Mouse (Mus musculus): ENCODE measurements around the gene Fam3c.

Gene Fam3c

DNA sequence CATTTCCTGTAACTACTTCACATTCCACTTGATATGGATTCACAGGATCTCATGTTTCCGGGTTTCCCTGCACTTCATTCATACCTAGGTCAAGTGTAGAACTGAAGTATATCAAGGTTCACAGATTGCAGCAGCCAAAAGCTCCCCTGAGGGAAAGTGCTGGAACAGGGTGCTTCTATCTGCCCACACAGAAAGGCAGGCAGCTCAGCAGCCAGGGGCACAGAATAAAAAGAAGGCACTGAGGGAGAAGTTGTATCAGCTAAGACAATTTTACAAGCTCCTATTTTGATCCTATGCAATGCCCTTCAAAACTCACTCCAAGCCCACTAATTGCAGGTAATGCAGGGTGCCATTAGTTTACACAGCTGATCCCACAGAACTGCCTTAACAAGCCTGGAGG lies 2.0 kb downstream of the Fam3c start:
- no peak for DNase-seq (ENCODE audit: low spot score in 2 of 2)

- DNase-seq (ENCODE audit: low spot score in 2 of 2) = no peak
Measured at GRCm38 (mm10) chr6:22351551-22351950, 4.5 kb downstream of the Fam3c start.

GRCm38 (mm10) chr6:22350239-22350571 lies 5.8 kb downstream of the Fam3c start:
- DNase-seq (ENCODE audit: low spot score in 2 of 2) = no peak

DNA sequence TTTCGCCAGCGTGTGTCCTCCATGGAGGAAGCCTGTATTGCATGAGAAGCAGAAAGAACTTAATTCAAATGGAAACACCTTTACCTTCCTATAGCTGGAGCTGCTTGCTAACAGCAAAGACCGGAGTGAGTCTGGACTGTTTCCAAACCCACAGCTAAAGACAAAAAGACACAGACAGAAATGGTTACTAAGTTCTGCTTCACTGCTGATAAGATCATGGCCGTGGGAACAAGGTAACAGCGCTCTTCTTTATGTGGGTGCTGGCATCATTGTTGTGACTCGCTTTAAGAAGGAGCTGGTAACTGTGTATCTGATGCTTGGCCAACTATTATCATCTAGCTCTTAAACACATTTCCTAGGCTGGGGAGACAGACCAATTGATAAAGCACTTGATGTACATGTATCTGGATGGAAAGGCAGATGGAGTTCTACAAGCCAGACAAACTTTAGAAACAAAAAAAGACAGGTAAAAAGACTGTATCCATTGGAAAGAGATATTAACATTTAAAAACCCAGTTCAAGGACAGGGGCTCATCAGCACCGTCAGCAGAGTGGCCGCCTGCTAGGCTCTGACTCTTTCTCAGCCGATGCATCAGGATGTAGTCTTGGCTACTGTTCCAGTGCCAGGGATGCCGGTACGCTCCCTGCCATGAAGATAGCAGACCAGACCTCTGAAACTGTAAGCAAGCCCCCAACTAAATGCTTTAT lies 6.4 kb downstream of the Fam3c start:
- peak; percentile 22 to 27 for DNase-seq (ENCODE audit: low spot score in 2 of 2)

- no peak for DNase-seq (ENCODE audit: low spot score in 2 of 2)
Measured at GRCm38 (mm10) chr6:22348975-22349374, 7.1 kb downstream of the Fam3c start.

DNA sequence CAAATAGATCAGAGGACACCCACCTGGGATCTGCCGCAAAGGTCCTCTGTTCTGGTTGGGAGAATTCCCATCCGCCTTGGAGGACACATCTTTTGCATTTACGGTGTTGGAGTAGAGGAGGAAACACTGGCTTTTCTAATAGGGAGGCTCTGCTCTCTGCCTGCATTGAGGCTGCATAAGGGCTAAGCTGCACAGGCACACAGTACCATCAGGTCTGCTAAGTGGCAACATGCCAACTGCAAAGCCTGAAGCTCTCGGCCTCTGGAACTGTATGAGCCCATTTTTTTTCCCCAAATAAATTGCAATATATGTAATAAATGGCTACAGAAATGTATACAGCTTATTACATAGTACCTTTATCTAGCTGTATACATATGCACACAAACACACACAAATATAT lies 7.9 kb downstream of the Fam3c start:
- DNase-seq (ENCODE audit: low spot score in 2 of 2) = no peak

DNA sequence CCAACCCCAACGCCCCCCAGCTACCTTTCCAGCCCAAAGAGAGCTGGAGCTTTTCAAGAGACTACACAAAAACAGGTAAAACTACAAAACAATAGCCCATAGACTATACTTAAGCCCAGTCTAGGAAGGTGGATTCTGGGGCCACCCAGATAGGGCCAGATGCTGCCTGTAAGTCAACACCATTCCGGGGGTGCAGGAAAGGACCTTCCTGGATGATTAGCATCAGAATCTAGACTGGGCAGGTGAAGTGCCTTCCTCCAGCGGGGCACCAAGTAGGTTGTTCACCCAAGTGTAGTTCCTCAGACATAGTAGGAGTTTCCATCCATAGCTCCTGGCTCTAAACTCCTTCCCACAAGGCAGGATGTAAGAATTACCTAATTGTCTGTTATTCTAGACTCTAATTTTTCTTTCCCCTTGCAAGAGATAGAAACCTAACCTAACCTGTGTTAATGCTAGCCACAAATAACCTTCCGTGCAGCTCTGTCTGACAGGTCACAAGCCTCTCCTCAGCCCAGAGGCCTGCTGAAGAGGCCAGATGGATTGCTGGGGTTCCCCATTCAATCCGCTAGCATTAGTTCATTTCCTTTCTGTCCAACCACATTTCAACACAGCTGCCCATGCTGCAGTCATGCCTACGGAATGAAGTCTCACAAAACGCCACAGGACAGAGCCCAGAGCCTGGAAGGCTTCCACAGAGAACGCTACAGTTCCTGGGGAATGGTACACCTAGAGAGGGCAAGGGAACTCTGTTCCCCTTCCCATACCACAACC lies 8.7 kb downstream of the Fam3c start:
- no peak for DNase-seq (ENCODE audit: low spot score in 2 of 2)

GRCm38 (mm10) chr6:22344443-22344842 lies 11.6 kb downstream of the Fam3c start:
- DNase-seq (ENCODE audit: low spot score in 2 of 2) = no peak

- no peak for DNase-seq (ENCODE audit: low spot score in 2 of 2)
Measured at GRCm38 (mm10) chr6:22343706-22344105, 12.3 kb downstream of the Fam3c start.

DNA sequence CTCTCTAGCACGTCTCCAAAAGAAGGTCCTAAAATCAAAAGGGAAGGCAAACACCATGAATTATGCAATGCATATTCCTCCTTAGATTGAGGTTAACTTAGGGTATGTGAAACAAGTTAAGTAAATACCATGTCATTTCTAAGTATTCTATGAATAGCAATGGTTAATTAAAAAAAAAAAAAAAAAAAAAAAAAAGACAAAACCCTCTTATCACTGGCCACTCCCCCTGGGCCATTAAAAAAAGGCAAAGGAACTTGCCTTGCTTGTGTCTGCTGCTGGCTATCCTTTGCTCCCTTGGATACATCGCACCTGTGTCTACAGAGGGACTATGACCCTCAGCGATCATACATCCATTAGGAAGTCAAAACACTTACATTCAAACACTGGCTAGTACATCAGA lies 12.8 kb downstream of the Fam3c start:
- DNase-seq (ENCODE audit: low spot score in 2 of 2) = no peak

- DNase-seq (ENCODE audit: low spot score in 2 of 2) = no peak
Measured at GRCm38 (mm10) chr6:22340779-22341178, 15.3 kb downstream of the Fam3c start.

DNA sequence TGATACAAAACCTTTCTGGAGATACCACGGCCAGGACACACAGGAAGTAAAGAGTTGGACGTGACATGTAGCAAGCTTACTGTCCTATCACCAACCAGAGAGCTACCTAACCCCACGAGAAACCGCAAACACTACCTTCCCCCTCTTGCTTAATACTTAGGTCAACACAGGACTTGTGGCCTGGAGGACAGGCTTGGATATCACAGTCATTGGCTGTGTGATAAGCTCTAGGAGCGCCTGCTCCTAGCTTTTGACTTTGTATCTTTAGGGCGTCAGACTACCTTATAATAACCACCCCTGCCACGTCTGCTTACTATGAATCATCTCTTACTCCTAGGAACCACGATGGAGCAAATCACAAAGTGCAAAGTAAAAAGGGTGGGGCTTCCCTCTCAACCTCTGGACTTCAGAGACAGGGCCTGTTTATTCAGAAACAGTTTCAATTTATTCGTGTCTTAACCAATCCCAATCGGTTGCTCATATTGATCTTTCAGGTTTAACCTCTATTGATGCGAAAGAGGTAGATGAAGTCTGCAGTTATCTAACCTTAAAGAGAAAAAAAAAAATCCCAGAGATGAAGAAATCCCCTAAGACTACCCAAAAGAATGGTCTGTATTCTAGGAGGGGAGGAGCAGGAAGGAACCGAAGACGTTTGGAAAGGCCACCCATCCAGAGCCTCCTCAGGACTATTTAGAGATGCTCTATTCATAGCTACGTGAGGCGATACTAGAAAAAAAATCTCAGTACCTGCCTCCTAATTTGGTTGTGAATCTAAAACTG lies 16.1 kb downstream of the Fam3c start:
- no peak for DNase-seq (ENCODE audit: low spot score in 2 of 2)

- no peak for DNase-seq (ENCODE audit: low spot score in 2 of 2)
Measured at GRCm38 (mm10) chr6:22332548-22332947, 23.5 kb downstream of the Fam3c start.

- DNase-seq (ENCODE audit: low spot score in 2 of 2) = peak; percentile 68 to 76
Measured at GRCm38 (mm10) chr6:22330169-22330960, 25.7 kb downstream of the Fam3c start.

DNA sequence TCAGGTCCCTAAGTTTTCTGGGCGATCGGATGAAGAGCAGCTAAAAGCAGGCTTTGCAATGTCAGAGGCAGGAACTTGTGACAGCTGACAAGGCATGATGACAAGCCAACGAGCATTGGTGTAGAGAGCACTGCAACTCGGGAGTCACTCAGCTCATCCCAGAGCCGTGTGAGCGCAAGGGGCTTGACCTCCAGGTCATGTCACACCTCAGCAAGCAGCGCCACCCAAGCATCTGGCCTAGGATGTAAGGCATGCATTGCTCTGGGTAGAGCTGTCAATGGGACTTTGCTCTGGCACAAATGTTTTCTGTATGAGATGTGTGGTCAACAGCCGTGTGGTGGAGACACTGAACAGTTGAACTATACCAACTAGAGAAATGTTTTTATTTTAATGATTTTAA lies 28.1 kb downstream of the Fam3c start:
- DNase-seq (ENCODE audit: low spot score in 2 of 2) = no peak

DNA sequence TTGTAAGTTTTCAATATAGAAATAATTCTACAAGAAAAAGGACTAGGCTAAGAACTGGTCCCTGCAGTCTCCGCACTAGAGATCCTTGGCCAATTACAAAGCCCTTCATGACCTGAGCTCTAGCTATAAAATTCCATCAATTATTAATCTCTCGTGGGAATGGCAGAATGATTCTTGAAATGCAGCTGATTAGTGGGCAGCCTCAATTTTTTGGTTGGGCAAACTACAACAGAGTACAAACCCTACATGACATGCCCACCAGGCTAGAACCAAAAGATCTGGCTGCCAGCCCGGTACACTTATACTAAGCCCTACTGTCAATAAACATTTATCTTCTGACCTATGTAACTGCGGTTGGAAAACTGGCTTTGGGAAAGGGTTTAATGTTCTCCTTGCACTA lies 29.0 kb downstream of the Fam3c start:
- no peak for DNase-seq (ENCODE audit: low spot score in 2 of 2)

GRCm38 (mm10) chr6:22326289-22326688 lies 29.8 kb downstream of the Fam3c start:
- no peak for DNase-seq (ENCODE audit: low spot score in 2 of 2)

GRCm38 (mm10) chr6:22325364-22326072 lies 30.5 kb downstream of the Fam3c start:
- DNase-seq (ENCODE audit: low spot score in 2 of 2) = peak; percentile 60 to 66

DNA sequence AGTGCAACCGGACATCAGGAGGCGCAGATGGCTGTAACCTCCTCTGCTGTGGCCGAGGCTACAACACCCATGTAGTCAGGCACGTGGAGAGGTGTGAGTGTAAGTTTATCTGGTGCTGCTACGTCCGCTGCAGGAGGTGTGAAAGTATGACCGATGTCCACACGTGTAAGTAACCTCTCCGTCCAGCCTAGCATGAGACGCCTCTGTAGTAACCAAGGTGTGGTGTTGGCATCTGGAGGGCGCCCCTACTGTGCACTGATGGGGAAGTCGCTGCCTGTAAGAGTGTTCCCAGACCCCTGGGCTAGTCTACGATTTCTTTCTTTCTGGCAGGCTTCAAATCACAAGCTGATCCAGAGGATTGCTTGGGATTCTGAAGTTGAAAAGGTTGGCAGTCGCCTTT lies 58.0 kb downstream of the Fam3c start:
- no peak for DNase-seq (ENCODE audit: low spot score in 2 of 2)

GRCm38 (mm10) chr6:22297028-22297427 lies 59.0 kb downstream of the Fam3c start:
- no peak for DNase-seq (ENCODE audit: low spot score in 2 of 2)

DNA sequence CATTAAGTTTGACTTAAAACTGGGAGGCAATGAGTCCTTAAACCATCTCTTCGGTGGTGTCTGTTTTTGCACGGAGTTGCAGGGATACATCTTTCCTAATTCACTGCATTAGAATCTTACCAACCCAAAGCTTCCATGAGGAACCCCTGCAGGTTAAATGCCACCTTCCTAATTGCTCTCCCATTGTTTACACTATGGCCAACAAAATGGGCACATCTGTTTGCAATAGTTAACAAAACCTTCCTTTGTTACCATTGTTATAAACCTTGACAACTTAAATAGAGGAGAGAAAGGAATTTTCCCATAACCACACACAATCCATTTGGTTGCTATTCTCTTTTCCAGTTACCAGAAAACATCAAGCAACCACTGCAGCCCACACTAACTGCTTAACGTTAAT lies 62.1 kb downstream of the Fam3c start:
- DNase-seq (ENCODE audit: low spot score in 2 of 2) = no peak
